Mouse (Mus musculus) erythroblast, embryonic 14.5 days (primary cell): ENCODE data around the gene Hoxa4. TPM values are rescaled to one million over a fixed set of nuclear protein-coding genes. Genes with fewer than 3 reads are reported as not detected.

Source experiments
- H3K27me3 ChIP-seq: 2 replicates; pipeline ENCODE4 v1.6.1; 2012; ENCODE audit warnings: inconsistent platforms; ENCODE audit not compliant: control insufficient read depth
- H3K36me3 ChIP-seq: 2 replicates; pipeline ENCODE4 v1.6.1; 2012; ENCODE audit warnings: mild to moderate bottlenecking, inconsistent platforms; ENCODE audit not compliant: control insufficient read depth
- H3K4me1 ChIP-seq: 2 replicates; pipeline ENCODE4 v1.6.1; 2012; ENCODE audit warnings: inconsistent platforms; ENCODE audit not compliant: control insufficient read depth
- H3K4me3 ChIP-seq: replicated peaks from 2 replicates; pipeline ENCODE3; 2012; ENCODE audit warnings: moderate library complexity, mild to moderate bottlenecking, inconsistent platforms
- H3K9me3 ChIP-seq: 2 replicates; pipeline ENCODE4 v1.6.1; 2012; ENCODE audit warnings: low read length, inconsistent platforms, mixed read lengths; ENCODE audit not compliant: control insufficient read depth
- GATA1 ChIP-seq: IDR thresholded peaks from 2 replicates; pipeline ENCODE4 v1.6.1; 2012; ENCODE audit warnings: low read length, inconsistent platforms, mixed read lengths
- TAL1 ChIP-seq: IDR thresholded peaks from 3 replicates; pipeline ENCODE4 v1.6.1; 2012; ENCODE audit warnings: low read length, inconsistent platforms, mixed read lengths
- polyA plus RNA-seq: library from polyadenylated mRNA; stranded (reverse); fragments of >175 nt; gene quantifications from 2 replicates; pipeline ENCODE4 v1.2.3, GENCODE M21; 2012

The Hoxa4 gene
- polyA plus RNA-seq, 1 experiment, result not detected

GRCm38 (mm10) chr6:52235866-52236265, 44.3 kb upstream of the Hoxa4 start:
- no peak for TF ChIP-seq TAL1
- TF ChIP-seq GATA1, result no peak
- Histone ChIP-seq H3K27me3 (peaks cover 100% of the 10 kb centered on the region), H3K4me3 (no peak overlapping the region), H3K9me3 (no peaks in the 10 kb centered on the region; the same call in 1 of the 2 replicates), H3K4me1 (no peaks in the 10 kb centered on the region), H3K36me3 (no peaks in the 10 kb centered on the region)

- TF ChIP-seq GATA1, result no peak
- no peak overlapping the region for H3K4me3 ChIP-seq
- H3K27me3 ChIP-seq, result peaks cover 100% of the 10 kb centered on the region
- no peaks in the 10 kb centered on the region for H3K4me1 ChIP-seq
- H3K36me3 ChIP-seq, result no peaks in the 10 kb centered on the region
- H3K9me3 ChIP-seq, result no peaks in the 10 kb centered on the region; the same call in 1 of the 2 replicates
Observed at GRCm38 (mm10) chr6:52235267-52235666, 43.7 kb upstream of the Hoxa4 start.

DNA sequence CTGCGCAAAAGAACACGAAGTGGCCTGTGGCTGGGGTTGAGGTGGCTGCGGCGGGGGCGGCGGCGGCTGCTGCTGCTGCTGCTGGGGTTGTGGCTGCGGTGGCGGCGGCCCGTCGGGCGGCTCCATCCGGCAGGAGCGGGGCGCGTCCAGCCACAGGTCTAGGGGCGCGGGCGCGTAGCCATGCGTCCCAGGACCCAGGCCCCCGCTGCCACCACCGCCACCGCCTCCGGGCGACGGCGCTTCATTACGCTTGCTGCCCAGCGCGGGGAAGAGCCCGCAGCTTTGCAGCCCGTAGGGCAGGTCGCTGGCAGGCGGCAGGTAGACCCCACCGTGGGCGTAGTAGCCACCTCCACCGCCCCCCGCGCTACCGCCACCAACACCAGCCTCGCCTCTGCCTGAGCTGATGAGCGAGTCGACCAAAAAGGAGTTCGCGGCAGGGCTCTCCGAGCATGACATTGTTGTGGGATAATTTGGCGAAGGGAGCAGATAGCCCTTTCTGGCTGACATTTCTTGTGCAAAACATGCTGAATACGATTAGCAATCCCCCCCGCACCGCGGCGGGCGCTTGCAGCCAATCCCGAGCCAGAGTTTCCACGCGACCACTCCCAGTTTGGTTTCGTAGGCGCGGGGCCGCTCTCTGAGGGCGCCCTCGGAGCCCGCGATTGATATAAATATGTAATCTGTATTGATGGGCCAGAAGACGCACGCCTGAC, 43.0 kb upstream of the Hoxa4 start:
- no peak overlapping the region for H3K4me3 ChIP-seq

DNA sequence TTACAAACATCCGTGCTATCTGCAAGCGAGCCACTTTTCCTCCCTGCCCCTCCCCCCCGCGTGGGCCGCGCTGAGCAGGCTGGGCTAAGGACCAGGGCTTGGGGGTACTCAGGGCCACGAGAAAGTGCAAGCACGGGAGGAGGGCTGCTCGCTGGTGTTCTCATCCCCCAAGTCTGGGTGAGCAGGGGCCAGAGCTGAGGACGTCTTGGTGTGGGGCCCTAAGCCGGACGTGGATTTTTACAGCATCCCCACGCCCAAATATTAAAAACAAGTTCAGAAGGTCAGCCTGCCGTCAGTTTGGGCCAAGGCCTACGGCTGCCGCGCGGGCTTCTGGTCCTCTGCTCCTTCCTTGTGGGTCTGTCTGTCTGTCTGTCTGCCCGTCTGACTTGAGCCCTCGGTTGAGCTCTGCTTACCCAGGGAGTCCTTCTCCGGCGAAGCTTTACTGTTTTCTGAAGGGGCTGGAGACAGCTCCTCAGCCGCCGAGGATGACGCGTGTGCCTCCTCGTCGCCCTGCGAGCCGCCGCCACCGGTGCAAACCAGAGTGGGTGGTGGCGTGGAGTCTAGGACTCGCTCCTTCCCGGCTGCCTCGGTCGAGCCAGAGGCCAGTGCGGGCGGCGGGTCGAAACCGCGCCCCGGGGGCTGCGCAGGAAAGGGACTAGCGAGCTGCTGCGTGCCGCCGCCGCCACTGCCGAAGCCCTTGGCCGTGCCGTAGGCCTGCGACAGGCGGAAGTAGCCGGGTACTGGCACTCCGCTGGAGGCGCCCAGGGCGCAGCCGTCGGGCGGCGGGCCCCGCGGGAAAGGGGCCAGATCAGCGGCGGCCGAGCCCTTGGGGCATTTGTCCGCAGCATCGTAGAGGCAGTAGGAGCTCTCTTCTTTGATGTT, 42.2 kb upstream of the Hoxa4 start:
- H3K4me1 ChIP-seq, result no peaks in the 10 kb centered on the region
- H3K4me3 ChIP-seq, result no peak overlapping the region
- peaks cover 100% of the 10 kb centered on the region for H3K27me3 ChIP-seq

More for the DNA sequence above, 43.0 kb upstream of the Hoxa4 start:
- Histone ChIP-seq H3K27me3 (peaks cover 100% of the 10 kb centered on the region), H3K9me3 (no peaks in the 10 kb centered on the region; the same call in 1 of the 2 replicates), H3K36me3 (no peaks in the 10 kb centered on the region), H3K4me1 (no peaks in the 10 kb centered on the region)
- TF ChIP-seq TAL1 (no peak), GATA1 (no peak)

GRCm38 (mm10) chr6:52232984-52233545, 41.5 kb upstream of the Hoxa4 start:
- Histone ChIP-seq H3K36me3 (no peaks in the 10 kb centered on the region), H3K27me3 (peaks cover 100% of the 10 kb centered on the region), H3K9me3 (no peaks in the 10 kb centered on the region; the same call in 1 of the 2 replicates), H3K4me1 (no peaks in the 10 kb centered on the region), H3K4me3 (no peak overlapping the region)
- TF ChIP-seq TAL1, result no peak
- no peak for TF ChIP-seq GATA1

More for the DNA sequence above, 42.2 kb upstream of the Hoxa4 start:
- H3K9me3 ChIP-seq, result no peaks in the 10 kb centered on the region; the same call in 1 of the 2 replicates
- TF ChIP-seq GATA1 (no peak), TAL1 (no peak)
- no peaks in the 10 kb centered on the region for H3K36me3 ChIP-seq

DNA sequence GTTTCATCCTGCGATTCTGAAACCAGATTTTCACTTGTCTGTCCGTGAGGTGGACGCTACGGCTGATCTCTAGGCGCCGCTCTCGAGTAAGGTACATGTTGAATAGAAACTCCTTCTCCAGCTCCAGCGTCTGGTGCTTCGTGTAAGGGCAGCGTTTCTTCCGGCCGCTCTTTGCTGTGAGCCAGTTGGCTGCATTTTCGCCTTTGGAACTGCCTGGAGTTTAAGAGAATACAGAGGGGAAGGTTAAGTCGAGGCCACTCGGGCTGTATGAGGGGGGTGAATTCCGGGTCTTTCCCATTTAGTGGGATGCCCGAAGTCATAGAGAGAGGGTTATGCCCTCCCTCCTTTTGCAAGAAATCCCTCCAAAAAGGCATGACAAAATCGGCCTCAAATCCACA, 41.0 kb upstream of the Hoxa4 start:
- no peaks in the 10 kb centered on the region for H3K36me3 ChIP-seq
- H3K4me1 ChIP-seq, result no peaks in the 10 kb centered on the region
- no peaks in the 10 kb centered on the region; the same call in 1 of the 2 replicates for H3K9me3 ChIP-seq
- TF ChIP-seq GATA1 (no peak), TAL1 (no peak)
- H3K4me3 ChIP-seq, result no peak overlapping the region
- peaks cover 100% of the 10 kb centered on the region for H3K27me3 ChIP-seq

- H3K36me3 ChIP-seq, result no peaks in the 10 kb centered on the region
- TF ChIP-seq TAL1 (no peak), GATA1 (no peak)
- no peak overlapping the region for H3K4me3 ChIP-seq
- H3K4me1 ChIP-seq, result no peaks in the 10 kb centered on the region
- H3K27me3 ChIP-seq, result peaks cover 100% of the 10 kb centered on the region
- no peaks in the 10 kb centered on the region; the same call in 1 of the 2 replicates for H3K9me3 ChIP-seq
Observed at GRCm38 (mm10) chr6:52231885-52232567, 40.5 kb upstream of the Hoxa4 start.

DNA sequence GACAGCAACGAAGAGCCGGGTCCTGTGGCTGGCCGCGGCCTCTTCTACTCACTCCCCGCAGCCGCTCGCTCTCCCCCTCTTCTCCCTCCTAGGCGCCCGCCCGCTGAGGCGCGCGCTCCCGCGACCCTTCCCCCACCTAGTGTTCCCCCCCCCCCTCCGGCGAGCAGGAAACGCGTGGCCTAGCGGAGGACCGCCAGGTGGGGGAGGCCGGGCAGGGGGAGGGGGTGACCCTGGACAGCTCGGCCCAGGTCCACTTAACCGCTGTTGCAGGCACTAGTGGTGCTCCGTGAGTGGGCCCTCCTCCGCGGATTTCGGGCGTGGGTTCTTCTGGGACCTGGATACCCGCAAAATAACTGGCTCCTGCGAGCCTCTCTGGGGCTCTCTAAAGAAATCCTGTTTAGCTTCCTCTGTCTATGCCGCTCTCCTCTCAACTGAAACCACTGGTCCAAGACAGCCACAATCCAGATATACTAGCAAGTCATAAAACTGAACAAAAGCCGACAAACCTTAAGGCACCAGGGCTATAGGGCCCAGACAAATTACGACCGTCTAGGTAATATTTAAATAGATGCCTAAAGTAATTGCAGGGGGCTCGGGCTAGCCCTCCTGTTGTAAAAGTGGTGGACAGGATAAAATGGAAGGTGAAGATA, 39.1 kb upstream of the Hoxa4 start, which contains the start of gene Hoxa9:
TSS of gene Hoxa9 (minus strand) at position 574 of the 650 bp plus-strand sequence.
- no peak within 1 kb of the TSS for H3K4me3 ChIP-seq
- no peaks in the 10 kb centered on the region for H3K4me1 ChIP-seq
- peaks cover 2% of the 10 kb centered on the region for H3K9me3 ChIP-seq
- no peaks in the 10 kb centered on the region for H3K36me3 ChIP-seq
- peaks cover 100% of the 10 kb centered on the region for H3K27me3 ChIP-seq
- TF ChIP-seq GATA1, result no peak
- no peak for TF ChIP-seq TAL1
